Mouse (Mus musculus) inflammation-experienced regulatory T-cells, adult 6 months (primary cell): ENCODE data around the gene Nav3. TPM values are rescaled to one million over a fixed set of nuclear protein-coding genes. Genes with fewer than 3 reads are reported as not detected.
"Not testable (repeated sequence)": the region's sequence is repeated elsewhere in the genome, so short reads cannot be mapped to it uniquely, and the experiment has no call there.

Experiments
- ATAC-seq: one replicate; pipeline ENCODE4 v1.8.0; 2017
- polyA plus RNA-seq, 3 experiments: library from polyadenylated mRNA; unstranded; fragments of 100-300 nt; shearing (Covaris generic); gene quantifications; one replicate each; pipeline ENCODE4 v1.2.1; 2017

The Nav3 gene
- under 1 TPM in 2 of 3 experiments, not detected in 1; 0.05 to 0.07 TPM for polyA plus RNA-seq

DNA sequence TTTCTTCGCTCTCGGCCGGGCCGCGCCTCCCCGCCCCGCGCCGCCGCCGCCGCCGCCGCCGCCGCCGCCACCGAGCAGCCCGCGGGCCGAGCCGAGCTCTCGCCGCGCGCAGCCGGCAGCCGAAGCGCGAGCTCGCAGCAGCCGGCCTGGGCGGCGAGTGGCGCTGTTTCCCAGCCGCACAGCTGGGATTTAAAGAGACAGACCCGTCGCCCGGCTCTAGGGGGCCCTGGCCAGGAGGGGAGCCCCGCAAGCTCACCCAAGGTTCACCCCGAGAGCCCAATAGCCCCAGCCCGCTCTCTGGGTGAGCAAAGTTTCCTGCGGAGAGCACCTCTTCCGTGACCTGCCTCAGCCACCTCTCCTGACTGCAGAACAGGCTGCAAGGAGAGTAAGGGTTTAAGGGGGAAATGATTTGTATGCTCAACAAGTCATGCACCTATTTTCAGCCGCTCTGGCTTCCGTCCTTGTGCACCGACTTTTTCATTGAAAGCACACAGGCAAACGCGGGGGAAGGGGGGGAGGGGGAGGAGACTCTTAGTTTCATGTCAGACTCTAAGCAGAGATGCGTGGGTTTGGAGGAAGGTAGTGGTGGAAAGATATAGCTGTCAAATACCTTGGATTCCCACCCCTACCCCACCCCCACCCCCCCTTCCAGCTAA, at the start of gene Nav3:
Nav3 (minus strand) TSS at position 367 of the 656 bp plus-strand sequence.
- ATAC-seq: no peak

DNA sequence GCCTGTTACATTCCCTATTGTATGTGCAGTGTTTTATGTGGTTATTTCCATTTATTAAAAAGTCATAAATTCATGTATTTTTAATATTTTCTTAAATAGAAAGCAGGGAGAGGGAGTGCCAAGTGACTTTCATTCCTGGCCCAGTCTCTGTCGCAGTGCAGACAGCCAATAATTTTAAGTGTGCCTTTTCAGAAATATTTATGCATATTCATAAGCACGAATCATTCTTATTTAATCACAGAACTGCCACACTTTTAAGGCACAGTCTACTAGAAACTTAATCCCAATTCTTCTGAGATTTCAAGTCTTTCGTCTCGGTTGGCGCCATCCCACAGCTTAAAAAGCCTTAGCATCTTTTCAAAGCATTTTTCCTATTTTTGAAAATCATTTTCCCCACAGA, 29.3 kb upstream of the Nav3 start:
- ATAC-seq: no peak

DNA sequence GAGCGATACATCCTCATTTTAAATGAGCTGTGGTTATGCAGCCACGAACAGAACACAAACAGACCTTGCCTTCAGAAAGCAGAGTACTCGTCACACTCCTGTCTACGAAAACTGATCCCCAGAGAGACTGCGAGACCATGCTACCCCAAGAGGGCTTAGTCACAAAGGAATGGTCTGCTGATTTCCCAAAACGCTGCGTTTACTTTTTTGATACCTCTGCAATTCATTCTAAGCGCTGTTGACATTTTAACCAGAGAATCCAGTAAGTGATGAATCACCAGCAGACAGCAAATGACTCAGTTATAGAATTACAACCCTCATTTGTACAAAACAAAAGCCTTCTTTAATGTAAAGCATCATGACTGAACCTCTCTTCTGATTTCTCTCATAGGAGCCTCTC, 28.8 kb upstream of the Nav3 start:
- no peak for ATAC-seq

DNA sequence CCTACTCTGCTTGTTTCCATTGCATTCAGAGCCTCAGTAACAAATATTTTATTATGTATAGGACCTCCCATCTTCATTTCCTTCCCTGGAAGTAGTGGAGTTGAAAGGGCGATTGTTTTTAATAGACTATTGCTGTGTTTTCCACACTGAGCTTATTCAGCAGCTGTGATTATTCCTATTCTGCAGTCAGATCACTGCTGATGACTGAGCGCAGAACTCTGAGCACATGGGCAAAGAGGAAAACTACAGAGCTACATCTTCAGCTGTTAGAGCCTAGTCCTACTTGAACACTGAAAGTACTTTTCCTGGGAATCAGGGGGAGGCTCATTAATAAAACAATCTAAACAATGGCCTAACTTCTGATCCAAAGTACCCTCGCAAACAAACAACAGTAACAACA, 23.2 kb upstream of the Nav3 start:
- no peak for ATAC-seq

DNA sequence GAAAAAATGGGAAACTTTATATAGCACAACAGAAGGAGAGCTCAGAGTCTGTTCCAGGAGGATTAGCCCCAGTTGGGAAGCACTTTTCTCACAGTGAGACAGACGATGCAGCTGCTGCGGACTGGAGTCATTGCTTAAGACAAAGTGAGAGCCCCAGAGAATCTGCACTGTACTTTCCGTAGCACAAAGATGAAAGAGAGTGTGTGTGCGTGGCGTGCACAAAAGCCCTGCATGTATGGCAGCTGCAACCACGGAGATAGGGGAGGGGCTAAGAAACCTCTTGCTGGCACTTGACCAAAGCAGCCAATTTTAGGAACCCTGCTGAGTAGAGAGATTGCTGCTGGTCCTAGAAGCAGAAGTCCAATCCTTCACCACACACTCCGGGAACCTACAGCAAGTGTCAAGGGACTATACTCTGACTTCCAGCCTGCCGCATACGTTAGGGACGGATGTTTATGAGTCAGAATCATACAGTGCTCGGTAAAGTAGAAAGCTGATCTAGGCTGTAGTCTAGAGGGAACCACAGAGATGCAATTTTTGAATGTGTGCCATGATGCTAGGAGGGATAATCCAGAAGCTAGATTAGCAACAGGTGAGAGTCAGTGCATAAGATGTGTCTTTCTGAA, 21.8 kb upstream of the Nav3 start:
- no peak for ATAC-seq

DNA sequence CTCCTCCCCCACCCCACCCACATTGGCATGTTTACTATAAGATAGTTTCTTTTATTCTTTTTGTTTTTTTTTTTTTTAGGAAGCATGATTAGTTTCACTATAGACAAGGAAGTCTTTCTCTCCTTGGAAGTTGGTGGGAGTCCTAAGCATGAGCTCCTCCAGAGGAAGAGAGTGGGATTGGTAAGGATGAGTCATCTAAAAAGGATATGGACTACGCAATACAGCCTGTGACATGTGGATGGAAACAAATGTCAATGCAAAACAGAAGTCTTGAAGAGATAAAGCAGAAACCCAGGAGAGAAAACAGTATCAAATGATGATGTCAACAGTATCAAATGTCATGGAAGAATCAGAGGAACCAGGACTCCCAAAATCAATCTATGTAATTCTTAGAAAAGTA, 18.1 kb upstream of the Nav3 start:
- ATAC-seq: no peak

DNA sequence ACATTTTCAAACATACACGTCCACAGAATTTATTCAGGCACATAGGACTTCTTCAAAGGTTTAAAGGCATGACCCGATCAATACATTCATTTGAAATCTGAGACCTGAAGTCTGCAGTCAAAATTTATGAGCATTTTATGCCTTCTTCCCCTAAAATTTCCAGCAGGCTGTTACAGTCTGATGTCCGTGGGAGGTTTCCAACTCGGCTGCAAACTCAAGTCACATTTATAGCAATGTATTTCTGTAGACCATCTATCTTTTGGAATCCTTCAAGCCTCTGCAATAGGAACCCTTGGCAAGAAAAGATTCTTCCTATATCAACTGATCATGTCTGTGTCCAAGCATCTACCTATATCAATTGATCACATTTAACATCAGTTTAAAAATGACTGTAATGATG, 13.4 kb upstream of the Nav3 start:
- ATAC-seq: no peak

DNA sequence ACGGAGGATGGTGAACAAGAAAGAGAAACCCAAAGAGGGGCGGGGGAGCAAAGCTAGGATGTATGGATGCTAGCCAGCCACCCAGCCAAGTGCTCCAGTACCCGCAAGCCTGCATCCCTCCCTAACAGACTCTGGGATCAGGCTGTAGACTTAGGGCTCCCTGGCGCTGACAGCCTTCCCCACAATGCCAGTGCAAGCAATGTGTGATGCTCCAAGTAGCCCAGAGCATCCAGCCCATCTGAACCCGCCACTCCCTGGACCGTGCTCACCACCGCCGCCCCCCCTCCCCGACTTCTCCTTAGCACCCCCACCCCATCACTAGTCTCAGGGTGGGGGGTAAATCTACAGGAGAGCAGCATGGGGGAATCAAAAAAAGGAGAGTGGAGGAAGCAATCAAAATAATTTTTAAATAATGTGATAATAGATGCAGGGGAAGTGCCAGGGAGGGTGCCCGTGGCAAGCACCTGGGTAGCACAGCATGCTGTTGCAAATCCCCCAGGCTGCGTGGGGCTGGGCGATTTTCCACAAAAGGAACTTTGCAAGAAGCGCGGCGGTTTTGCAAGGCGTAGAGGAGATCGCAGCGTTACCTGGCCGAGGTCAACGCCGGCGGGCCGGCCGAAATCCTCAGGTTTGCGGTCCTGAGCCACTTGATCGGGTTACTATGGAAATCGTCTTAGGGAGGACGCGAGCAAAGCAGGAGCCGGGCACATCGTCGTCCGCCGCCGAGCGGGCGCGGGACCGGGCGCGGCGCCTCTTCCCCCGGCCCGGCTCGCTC, 754 bp downstream of the Nav3 start:
- ATAC-seq: no peak

DNA sequence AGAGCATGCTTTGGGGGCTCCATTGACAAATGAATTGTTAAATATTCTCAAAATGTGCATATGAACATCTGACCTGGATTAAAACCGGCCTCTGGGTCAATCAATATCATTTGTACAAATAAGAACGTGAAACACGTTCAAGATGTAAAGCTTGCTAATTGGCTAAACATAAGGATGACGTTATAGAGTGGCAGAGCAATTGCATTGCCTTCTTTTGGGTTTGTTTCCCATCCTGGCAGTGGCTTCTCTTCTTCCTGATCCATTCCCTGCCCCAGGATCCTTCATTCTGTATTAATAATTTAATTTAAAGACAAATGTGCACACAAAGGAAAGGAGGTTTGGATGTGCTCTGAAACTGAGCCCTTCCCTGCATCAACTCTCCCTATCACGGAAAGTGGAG, 2.4 kb downstream of the Nav3 start:
- ATAC-seq: no peak

DNA sequence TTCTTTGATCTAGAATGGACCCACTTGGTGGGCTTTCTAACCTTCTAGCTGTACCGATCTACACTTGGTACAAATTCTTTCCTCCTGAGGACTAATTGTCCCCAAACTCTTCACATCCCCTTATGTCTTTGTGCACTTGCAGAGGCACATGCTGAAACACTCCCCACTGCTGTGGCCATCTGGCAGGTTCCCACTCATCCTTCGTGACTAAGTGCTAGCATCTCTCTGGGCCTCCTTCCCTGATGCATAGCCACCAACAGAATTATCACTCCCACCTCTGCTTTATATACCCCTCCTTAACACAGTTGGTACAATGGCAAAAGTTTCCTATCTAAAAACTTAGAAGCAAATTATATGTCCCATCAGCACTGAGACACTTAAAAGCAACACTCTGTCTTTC, 15.6 kb downstream of the Nav3 start:
- ATAC-seq: no peak

DNA sequence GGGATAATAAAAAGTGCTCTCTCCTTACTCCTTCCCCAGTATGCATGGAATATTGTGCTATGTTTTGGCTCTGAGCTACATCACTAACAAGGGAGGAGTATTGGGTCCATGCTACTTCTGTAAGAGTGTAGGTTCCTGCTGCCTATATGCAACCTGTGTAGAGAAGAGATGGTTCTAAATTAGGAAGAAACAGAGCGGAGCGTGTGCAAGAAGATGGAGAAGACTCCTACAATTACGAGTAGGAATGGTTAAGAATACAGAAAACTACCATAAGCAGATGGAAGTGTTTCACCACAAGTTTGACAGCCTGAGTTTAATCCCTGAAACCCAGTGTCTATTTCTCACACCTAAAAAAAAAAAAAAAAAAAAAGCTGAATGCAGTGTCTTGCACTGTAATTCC, 24.9 kb downstream of the Nav3 start:
- no peak for ATAC-seq

DNA sequence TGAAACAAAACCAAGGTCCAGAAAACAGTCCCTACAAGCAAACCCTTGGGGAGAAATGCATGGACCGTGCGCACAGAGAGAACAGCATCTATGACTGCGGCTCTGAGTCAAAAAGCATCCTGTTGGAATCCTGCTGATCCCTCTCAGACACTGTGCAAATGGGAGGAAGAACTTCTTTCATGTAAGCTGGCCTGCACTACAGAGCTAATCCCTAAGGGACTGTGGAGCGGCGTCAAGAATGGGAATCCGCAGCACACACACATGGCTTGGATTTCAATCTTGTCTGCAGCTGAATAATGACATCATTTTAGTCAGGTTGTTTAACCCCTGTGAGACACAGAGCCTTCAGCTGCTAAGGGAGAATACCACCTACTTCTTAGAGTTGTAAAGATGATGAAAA, 26.4 kb downstream of the Nav3 start:
- ATAC-seq: no peak

DNA sequence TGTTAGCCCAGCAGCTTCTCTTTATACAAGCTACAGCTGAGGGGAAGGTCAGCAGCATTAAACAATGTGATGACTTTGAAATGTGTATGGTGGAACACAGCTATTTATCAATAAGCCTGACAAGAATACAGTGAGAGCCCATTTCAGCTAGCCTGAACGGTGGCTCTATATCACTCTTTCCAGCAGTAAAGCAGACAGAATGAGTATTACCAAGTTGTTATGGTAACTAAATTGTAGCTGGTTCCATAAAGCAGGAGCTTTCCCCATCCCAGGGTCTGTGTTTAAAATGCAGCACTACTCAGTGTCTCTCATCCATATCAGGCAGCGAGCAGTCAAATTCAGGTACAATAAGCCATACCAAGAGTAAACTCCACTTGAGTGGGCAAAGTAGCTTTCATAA, 27.0 kb downstream of the Nav3 start:
- ATAC-seq: no peak

DNA sequence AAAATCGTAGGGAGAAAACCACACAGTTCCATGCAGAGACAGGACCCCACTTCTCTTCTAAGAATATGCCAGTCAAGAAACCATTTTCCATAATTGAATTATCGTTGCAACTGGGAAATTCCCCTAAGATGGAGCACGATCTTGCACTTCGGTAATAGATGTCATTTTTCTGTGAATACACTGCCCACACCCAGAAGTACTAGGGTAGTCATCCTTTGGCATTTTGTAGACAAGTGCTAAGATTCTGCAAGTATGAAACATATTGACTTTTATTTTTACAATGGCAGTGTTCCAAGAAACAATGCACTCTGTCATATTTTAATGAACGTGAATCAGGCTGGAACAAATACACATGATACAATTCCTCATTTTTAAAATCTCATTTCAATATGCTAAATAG, 34.5 kb downstream of the Nav3 start:
- ATAC-seq: no peak

DNA sequence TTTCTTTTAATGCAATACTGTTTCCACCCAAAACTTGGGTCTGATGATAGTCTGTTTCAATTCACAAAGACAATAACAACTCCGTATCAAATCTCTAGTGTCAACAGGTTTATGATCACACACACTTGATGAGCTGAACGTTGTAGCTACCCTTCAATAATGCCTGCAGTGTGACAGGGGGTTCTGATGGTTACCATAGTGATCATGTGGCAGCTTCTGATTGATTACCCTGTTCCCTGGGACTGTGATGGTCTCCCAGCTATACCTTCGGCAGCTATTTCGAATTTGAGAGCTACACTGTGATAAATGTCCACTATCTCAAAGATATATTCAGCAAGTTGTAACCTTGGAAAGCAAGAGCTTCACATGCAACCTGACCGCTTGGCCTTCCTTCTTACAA, 39.0 kb downstream of the Nav3 start:
- no peak for ATAC-seq

DNA sequence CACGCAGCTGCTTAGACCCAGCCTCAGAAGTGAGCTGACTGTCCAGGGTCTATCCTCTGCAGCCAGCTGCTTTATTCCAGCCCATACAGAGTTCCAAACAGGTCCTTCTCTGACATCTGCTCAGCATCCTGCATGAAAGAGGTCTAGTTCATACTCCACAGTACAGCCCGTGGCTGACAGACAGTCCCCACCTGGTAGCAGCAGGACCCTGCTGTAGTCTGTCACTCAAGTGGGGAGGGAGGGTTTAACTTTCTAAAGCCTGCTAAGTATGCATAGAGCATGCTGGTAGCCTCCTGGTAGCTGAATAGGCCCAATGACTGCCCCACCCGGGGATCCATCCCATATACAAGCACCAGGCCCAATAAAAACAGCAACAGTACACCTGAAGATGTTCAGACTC, 40.4 kb downstream of the Nav3 start:
- ATAC-seq: no peak

DNA sequence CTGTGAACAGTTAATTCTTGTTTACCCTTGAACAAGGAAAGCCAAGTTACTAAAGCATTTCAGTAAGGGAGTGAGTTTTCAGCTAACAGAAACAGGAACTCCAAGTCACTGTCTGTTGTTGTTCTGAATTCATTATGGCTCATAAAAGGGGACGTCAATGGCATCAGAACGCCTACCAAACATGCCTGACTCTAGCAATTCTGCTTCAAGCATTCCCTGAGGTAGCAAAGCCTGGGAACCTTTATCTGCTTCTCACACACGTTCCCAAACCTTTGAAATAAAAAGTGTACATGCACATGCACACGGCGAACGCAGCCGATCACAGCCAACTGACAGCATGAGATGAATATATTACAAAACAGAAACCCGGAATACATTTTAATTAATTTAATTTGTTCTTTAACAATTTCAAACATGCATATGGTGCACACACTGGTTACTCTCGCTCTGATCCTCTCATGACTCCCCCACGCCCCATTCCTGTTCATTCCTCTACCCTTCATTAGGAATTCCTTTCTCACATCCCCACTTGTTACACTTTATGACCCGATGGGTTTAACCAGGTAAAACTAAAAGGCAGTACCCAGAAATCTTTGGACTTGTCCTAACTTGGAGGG, 42.6 kb downstream of the Nav3 start:
- no peak for ATAC-seq

DNA sequence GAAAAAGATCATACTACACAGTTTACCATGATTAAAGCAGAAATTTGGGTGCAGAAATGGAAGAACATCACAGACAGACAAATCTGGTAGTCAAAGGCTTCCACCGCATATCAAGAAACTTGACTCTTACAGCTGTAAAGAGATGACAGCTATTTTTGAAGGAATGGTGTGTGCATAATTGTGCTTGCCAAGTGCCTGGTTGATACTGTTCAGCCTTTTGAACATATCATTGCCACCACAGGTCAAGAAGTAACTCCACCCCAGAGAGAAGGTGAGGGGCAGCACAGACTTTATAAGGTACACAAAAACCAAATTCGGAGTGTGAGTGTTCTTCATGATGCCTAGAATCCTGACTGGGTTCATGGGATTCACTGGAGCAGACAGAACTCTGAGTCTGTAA, 53.1 kb downstream of the Nav3 start:
- ATAC-seq: no peak

DNA sequence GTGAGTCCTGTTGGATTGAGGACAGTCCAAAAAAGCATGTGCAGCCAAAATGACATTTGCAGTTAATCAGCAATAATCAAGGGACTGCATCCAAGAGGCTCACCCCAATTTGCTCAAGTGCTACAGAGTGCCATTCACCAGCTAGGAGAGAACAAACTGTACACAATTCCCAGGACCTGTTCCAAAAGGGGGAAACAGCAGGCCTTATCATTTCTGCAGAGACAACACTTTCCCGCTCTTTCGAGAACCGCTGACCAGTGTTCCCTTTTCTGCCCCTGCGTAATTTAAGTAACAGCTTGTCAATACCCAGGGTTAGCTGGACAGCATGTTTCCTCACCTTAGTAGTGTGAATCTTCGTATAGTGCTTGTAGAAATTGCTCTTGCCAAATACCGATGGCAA, 55.4 kb downstream of the Nav3 start:
- no peak for ATAC-seq

DNA sequence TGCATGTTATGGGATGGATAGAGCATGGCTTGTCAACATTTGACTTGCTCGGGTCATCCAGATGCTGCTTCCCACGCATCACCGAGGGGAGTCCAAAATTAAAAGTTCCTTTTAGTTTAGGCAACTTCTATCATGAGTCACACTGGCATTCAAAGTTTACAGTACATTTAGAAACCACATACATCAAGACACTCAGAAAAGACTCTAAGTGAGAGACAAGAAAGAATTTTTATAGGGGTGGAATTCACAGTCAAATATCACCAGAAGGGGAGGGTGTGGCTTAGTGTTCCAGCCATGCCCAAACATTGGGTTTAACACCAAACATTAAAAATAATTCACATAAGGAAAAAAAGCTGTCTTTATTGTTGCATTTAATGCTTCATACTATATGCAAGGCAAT, 57.4 kb downstream of the Nav3 start:
- ATAC-seq: no peak

DNA sequence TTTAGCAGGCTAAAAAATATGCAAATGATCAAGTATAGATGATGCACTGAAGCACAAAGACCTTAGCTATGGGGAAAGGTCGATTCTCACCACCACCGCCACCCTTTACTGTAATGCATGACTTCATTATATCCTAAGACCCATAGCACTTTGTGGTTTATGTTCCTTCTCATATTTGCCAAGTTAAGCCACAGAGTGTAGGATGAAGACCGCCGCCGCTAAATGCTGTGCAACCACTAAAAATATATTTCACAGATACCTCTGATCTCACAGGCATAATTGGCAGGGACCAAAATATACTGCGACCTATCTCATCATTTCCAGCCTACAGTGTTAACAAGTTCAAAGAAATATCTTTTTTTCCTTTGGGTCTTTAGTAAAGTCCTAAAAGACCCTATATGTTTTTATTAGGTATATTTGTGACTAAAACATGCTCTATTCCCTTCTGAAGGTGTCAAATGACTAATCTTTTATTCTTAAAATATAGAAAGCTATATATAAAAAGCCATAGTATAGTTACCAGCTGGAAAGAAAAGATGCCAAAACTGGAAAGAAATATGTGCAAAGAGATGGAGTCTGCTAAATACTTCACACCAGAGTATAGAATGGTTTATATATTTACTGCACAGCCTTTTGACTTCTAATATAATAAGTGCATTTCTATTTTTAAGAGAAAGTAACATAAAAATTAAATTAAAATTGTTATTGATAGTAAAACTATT, 69.4 kb downstream of the Nav3 start:
- ATAC-seq: no peak

DNA sequence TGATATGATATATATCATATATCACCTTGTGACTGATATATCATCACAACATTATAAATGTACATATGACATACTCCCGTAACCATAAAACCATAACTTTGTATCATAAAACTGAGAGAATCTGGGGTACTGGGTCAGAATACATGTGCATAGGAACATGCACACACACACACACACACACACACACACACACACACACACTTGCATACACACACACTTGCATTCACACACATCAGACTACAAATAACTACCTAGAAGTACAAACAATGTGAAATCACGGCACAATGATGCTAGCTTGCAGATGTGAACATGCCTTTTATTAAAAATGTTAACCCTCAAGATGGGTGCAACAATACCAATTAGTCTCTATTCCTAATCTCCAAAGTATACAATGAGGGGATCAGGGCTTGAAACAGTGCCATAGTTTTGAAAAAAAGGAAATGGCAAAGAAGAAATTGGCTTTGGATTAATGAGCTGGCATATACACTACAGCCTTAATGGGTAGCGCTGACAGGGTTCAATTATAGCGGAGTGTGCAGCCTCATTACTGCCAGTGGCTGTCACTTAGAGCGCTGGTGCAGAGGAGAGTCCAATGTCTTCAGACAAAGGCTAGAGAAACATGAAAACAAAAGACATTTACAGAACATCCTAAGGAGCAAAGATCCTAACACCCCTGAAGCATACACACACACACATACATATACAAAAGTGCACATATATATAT, 72.3 kb downstream of the Nav3 start:
- not testable (repeated sequence) for ATAC-seq
